Mouse (Mus musculus): ENCODE data around the gene 1700069L16Rik.
A peak's percentile ranks its signal among the peaks of the same experiment; 100 is the strongest.

Gene 1700069L16Rik

GRCm38 (mm10) chr5:113734376-113734775 lies 9.8 kb upstream of the 1700069L16Rik start:
- no peak for DNase-seq (ENCODE audit: low spot score in 2 of 2)

GRCm38 (mm10) chr5:113732182-113732581 lies 7.6 kb upstream of the 1700069L16Rik start:
- DNase-seq (ENCODE audit: low spot score in 2 of 2): peak in 1 of 2 experiments; percentile 50

- DNase-seq (ENCODE audit: low spot score in 2 of 2): no peak
Observed at GRCm38 (mm10) chr5:113731174-113731573, 6.6 kb upstream of the 1700069L16Rik start.

DNA sequence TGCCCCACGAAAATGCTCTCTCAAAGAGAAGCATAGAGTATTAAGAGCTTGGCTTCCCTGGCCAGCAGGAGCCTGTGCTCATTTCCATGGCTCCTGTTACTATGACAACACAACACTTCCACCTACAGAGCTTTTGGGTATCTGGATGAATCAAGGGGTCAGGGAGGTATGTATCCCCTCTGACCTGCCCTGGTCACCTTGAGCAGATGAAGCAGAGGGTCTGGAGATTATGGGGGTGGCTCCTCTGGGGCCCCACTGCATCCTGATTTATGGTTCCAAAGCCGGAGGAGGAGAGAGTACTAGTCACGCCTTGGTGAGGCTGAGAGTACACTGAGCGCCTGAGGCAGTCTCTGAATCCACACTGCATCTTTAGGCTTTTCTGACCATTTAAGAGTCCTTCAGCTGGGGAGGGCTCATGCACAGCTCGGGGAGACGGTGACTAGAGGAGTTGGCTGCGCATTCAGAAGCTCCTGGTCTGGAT lies 6.1 kb upstream of the 1700069L16Rik start:
- DNase-seq (ENCODE audit: low spot score in 2 of 2): no peak

DNA sequence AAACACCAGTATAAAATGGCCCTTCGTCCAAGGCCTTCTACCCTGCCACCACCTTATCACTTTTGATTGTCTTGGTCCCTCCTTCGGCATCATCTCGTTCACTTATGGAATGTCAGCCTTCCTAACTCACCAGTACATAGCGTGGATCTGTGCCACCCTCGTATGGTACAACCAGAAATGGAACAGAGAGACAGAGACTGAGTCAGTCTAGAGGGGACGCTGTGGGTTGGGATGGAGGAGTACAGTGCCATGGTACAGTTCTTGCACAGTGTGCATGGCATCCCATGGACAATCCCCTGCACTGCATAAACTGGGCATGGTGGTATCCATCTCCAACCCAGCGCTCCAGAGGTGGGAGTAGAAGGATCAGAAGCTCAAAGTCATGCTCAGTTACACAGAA lies 4.1 kb upstream of the 1700069L16Rik start:
- no peak for DNase-seq (ENCODE audit: low spot score in 2 of 2)

DNA sequence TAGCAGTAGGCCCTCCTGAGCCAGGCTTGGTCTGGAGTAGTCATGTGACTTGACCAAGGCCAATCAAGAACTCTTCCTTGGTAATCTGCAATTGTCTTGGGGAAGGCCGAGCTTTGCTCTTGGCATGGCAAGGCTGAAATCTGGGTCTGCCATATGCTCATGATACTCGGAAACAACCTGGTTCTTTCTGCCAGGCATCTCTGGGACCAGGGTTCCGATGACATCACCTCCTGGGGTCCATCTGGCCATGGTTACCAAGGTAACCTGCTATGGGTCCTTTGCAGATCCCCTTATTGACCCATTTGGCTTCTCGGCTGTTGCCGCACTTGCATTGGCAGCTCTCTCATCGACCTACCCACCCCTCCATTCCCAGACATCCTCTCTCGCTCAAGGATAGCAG lies 3.4 kb upstream of the 1700069L16Rik start:
- no peak for DNase-seq (ENCODE audit: low spot score in 2 of 2)

- no peak for DNase-seq (ENCODE audit: low spot score in 2 of 2)
Observed at GRCm38 (mm10) chr5:113727238-113727637, 2.7 kb upstream of the 1700069L16Rik start.

GRCm38 (mm10) chr5:113726618-113727017 lies 2.0 kb upstream of the 1700069L16Rik start:
- no peak for DNase-seq (ENCODE audit: low spot score in 2 of 2)

GRCm38 (mm10) chr5:113725417-113725816 lies 845 bp upstream of the 1700069L16Rik start:
- DNase-seq (ENCODE audit: low spot score in 2 of 2): no peak

DNA sequence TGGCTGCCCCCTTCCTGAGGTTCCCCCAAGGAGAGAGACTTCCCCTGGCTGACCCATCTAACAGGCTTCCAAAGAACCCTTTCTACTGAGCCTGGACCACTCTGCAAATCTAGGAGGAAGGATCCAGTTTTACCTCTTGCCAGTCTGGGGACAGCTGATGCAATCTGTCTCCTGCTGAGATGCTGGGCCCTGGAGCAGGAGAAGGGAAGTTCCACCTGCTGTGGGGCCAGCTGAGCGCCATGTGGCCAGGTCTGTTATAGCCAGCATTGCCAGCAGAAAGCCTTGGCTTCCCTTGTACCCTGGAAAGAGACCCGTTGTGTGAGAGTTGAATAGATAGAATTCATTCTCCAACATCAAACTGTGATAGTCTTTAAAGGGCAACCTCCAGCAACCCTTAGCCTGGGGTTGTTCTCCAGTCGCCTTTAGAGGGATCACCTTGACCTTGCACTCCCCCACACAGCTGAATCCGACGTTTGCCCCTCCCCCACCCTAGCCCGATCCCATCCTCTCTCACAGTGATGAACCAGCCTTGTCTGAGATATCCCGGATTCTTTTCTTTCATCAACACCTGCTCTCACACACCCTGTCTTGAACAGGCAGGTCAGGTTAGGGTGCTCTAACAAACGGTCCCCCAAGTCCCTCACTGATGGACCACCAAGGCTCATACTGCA lies 870 bp downstream of the 1700069L16Rik start:
- DNase-seq (ENCODE audit: low spot score in 2 of 2): no peak

DNA sequence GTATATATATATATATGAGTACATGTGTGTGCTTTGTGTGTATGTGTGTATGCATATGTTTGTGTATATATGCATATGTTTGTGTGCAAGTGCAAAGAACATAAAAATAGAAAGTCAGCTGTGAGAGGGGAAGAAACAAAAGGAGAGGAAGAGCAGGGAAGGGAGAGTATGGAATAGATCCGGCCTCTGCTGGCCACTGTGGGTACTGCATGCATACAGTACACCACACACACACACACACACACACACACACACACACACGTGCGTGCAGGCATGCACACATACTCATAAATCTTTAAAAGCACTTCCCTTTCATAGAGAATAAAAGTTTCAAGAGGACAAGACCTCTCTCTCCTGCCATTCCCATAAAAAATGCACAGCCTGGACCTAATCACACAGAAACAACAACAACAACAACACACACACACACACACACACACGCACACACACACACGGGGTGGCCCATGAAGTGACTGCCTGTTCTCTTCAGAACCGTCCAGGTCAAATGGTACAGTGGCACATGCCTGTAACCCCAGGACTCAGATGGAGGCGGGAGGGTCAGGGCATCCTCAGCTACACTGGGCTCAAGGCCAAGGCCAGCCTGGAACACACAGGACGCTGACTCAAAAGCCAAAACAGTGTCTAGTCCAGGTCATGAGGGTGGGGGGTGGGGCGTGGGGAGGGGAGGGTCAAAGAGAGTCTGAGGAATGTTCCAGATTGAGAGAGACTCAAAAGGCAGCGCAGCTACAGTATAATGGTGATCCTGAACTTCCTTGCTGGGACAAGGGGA lies 2.2 kb downstream of the 1700069L16Rik start:
- DNase-seq (ENCODE audit: low spot score in 2 of 2): no peak

DNA sequence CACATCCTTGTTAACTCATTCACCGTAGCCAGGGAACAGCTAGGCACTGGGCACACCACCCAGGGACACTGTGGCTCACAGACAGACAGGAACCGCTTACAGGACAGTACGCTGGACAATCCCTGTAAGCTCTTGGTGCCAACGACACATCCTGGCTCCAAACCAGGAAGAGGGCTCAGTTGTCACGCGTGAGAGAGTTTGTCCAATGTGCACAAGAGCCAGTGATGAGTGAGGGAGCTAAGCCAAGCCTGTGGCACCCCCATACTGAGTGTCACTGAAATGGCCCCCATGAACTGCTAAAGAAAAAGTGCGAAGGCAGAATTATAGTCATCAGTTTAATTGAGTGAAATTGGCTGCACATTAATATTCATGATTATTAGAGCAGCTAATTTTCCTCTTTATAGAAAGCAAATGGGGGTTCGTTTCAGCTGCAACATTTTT lies 5.3 kb downstream of the 1700069L16Rik start:
- no peak for DNase-seq (ENCODE audit: low spot score in 2 of 2)

DNA sequence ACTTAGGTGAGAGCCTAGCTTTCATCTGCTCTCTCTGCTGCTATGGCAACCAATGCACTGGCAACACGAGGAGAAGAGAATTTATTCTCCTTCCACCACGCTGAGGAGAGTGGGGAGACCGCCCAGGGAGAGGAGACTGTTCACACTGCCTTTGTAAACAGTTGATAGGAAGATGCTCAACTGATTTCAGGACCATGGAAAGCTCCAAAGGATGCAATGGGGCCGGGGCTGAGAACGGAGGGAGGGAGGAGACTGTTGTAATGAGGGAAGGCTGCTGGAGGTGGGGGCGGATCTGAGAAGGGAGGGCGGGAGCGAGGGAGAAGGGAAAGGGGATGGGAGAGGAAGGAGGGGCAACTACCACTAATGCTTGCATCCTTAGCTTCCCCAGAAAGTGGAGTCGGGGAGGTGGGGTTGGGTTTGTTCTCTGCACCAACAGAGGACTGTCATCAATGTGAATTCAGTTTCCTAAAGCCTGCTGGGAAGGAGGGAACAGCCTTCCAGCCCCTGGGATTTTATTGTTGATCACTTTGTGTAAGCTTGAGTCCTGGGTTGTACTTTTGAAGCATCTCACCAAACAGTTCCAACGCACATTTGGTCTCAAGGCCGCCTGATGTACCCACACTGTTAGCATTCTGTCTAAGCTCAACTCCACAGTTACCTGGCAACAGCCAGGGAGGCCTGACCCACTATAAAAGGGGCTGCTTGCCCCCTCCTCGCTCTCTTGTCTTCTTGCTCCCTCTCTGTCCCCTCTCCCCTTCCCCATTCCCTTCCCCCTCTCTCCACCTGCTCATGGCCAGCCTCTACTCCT lies 7.8 kb downstream of the 1700069L16Rik start:
- peak in 1 of 2 experiments; percentile 57 for DNase-seq (ENCODE audit: low spot score in 2 of 2)

- no peak for DNase-seq (ENCODE audit: low spot score in 2 of 2)
Observed at GRCm38 (mm10) chr5:113712861-113713260, 11.7 kb downstream of the 1700069L16Rik start.

DNA sequence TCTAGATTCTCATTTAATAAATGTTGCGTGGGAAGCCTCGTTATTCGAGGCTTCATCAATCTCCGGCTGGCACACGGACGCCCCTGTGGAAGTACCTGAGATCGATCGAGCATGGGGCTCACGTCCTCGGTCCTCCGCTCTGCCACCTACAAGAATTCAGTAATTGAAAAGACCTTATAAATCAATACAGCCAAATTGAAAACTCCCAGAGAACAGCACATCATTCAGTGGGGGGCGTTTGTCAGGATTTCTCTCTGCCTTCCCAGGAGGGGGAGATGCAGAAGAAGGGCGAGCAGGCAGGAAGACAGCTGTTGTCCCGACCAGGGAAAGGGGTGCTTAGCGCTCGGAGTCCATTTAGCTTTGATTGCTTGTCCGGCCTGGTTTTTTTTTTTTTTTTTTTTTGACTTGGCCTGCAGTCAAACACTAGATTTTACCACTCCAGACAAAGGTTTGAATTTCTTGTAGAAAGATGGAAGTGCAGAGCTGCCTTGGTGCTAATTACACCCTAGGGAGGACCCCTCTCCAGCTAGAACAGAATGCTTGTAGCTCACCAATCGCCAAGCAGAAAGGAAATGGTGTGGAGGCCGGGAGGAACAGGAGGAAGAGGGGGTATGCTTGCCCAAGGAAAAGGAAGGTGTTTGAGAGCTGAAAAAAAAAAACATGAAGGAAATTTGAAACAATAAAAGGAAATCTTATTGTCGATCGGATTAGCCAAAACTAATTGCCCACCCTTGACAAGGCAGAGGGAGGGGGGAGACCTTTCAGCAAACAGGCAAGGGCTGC lies 20.6 kb downstream of the 1700069L16Rik start:
- DNase-seq (ENCODE audit: low spot score in 2 of 2): no peak

GRCm38 (mm10) chr5:113700388-113701023 lies 24.1 kb downstream of the 1700069L16Rik start:
- DNase-seq (ENCODE audit: low spot score in 2 of 2): no peak

- DNase-seq (ENCODE audit: low spot score in 2 of 2): no peak
Observed at GRCm38 (mm10) chr5:113694415-113694814, 30.2 kb downstream of the 1700069L16Rik start.

DNA sequence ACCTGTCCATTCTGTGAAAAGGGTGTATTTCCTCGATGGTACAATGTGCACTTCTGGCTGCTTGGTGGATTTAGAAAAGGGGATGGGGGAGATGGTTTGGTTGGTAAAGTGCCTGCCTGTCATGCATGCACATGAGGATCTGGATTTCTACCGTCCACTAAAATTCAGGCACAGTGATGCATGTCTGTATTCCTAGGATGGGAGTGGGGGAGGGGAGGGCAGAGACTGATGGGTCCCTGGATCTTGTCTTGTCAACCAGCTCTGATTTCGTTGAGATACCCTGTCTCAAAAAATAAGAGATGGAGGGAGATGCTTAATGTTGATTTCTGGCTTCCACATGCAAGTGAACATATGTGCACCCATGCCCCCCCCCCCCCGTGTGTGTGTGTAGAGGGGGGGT lies 30.6 kb downstream of the 1700069L16Rik start:
- no peak for DNase-seq (ENCODE audit: low spot score in 2 of 2)

- DNase-seq (ENCODE audit: low spot score in 2 of 2): no peak
Observed at GRCm38 (mm10) chr5:113693196-113693755, 31.3 kb downstream of the 1700069L16Rik start.

- DNase-seq (ENCODE audit: low spot score in 2 of 2): no peak
Observed at GRCm38 (mm10) chr5:113690866-113691265, 33.7 kb downstream of the 1700069L16Rik start.

All from frontal cortex, postnatal 25 days (tissue).